Mouse (Mus musculus) kidney, postnatal 0 days (tissue): Measurements from ENCODE around the gene Stbd1. TPM values are rescaled to one million over a fixed set of nuclear protein-coding genes. Genes with fewer than 3 reads are reported as not detected.

ENCODE experiments used
- ATAC-seq: fragments of 200-750 bp; cut with Nextera tagmentation; replicated peaks from 2 replicates; pipeline ENCODE4 v1.8.0; 2017; ENCODE audit warnings: low read depth, moderate number of reproducible peaks, moderate TSS enrichment, moderate library complexity; ENCODE audit not compliant: low FRiP score
- DNase-seq: peaks from one replicate; pipeline ENCODE4 v3.0.0-alpha.2; 2016; ENCODE audit warnings: low spot score
- H3K27ac ChIP-seq: fragments of 300-500 bp; sonication (generic); 2 replicates; pipeline ENCODE4 v1.5.1; 2014; ENCODE audit warnings: mild to moderate bottlenecking
- H3K27me3 ChIP-seq: fragments of 300-500 bp; sonication (generic); 2 replicates; pipeline ENCODE4 v1.6.1; 2014; ENCODE audit warnings: low read length, mixed read lengths; ENCODE audit not compliant: insufficient read depth
- H3K36me3 ChIP-seq: fragments of 300-500 bp; sonication (generic); 2 replicates; pipeline ENCODE4 v1.6.1; 2014; ENCODE audit warnings: low read length, mixed read lengths; ENCODE audit not compliant: insufficient read depth
- H3K4me1 ChIP-seq: fragments of 300-500 bp; sonication (generic); replicated peaks from 2 replicates; pipeline ENCODE4 v1.6.1; 2014; ENCODE audit warnings: antibody characterized with exemption, low read length, mixed read lengths; ENCODE audit not compliant: insufficient read depth
- H3K4me2 ChIP-seq: fragments of 300-500 bp; sonication (generic); 2 replicates; pipeline ENCODE4 v1.6.1; 2014; ENCODE audit warnings: mild to moderate bottlenecking, low read length, moderate library complexity, mixed read lengths
- H3K4me3 ChIP-seq: fragments of 300-500 bp; sonication (generic); replicated peaks from 2 replicates; pipeline ENCODE4 v1.5.1; 2014; ENCODE audit warnings: low read depth, low read length
- H3K9ac ChIP-seq: fragments of 300-500 bp; sonication (generic); 2 replicates; pipeline ENCODE4 v1.6.1; 2014; ENCODE audit warnings: low read depth, low read length
- H3K9me3 ChIP-seq: fragments of 300-500 bp; sonication (generic); replicated peaks from 2 replicates; pipeline ENCODE4 v1.6.1; 2016; ENCODE audit warnings: low read length, inconsistent platforms, mixed read lengths
- CTCF ChIP-seq: IDR thresholded peaks from 2 replicates; pipeline ENCODE4 v1.5.1; 2016; ENCODE audit warnings: antibody characterized with exemption, low read depth, mild to moderate bottlenecking, moderate library complexity
- WGBS: fragments of 180-500 bp; shearing (Covaris S2); extraction: QIAGEN DNeasy Blood & Tissue Kit; methylation state at CpG from one replicate; pipeline ENCODE4 v1.1.7; 2014; 5-methylcytosine and 5-hydroxymethylcytosine counted together
- polyA plus RNA-seq: library from polyadenylated mRNA; unstranded; fragments of >200 nt; fragmentation: Nextera tagmentation; extraction: Ambion mirVana; gene quantifications from 2 replicates; pipeline ENCODE4 v1.2.1, GENCODE M21; 2015

The Stbd1 gene
- polyA plus RNA-seq, 1 experiment from 2014 or later = 27.8 TPM

- WGBS = 73% methylated on average over 10 of the region's 10 CpGs
- ATAC-seq (no peak), DNase-seq (no peak)
- Histone ChIP-seq H3K36me3 (no peaks in the 10 kb centered on the region), H3K27me3 (no peaks in the 10 kb centered on the region), H3K4me2 (no peak overlapping the region), H3K9ac (no peak overlapping the region), H3K9me3 (no peaks in the 10 kb centered on the region), H3K4me3 (no peak overlapping the region), H3K4me1 (no peaks in the 10 kb centered on the region), H3K27ac (no peak overlapping the region)
- no peak for TF ChIP-seq CTCF
These were observed 3.8 kb upstream of the Stbd1 start for GRCm38 (mm10) chr5:92599030-92599429.

GRCm38 (mm10) chr5:92604452-92605247 is 1.8 kb downstream of the Stbd1 start:
- Histone ChIP-seq H3K4me3 (no peak overlapping the region), H3K9me3 (no peaks in the 10 kb centered on the region), H3K36me3 (no peaks in the 10 kb centered on the region), H3K27ac (peak overlapping the region; percentile 36), H3K9ac (no peak overlapping the region), H3K4me1 (no peaks in the 10 kb centered on the region), H3K27me3 (no peaks in the 10 kb centered on the region), H3K4me2 (peak overlapping the region; percentile 97)
- 46% methylated on average over 10 of the region's 10 CpGs for WGBS
- ATAC-seq (no peak), DNase-seq (peak; percentile 77)
- TF ChIP-seq CTCF = no peak

DNA sequence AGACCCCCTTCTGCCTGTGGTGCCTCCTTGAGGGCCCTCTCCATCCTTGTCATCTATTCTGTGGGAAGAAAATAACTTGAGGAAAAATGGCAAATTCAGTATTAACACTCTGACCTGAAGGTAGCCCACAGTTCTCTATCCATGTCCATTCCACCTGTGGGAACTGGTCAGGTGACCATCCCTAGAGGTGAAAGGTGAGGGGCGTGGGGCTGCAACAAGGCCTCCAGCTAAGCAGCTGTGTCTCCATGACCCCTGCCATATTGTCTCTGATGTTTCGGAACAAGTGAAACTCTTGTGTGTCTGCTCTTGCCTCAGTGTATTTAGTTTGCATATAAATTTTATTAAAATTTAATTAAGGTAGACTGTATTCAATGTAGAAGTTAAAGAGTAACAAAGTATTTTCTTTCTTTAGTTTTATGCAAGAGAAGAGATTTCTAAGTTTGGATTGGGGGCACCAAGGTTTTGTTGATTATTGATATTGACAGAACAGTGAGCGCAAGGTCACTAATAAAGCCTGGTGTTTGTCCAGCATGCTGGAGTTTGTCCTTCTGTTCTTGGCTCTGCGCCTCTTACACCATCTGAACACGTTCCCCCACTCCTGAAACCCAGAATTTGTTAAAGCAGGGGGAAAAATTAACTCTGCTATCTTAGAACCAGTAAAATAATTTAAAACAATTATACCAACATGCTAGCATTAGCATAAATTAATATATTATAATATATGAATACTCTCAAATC is 4.8 kb downstream of the Stbd1 start:
- WGBS = 86% methylated on average over 5 of the region's 5 CpGs
- H3K4me2 ChIP-seq = no peak overlapping the region
- H3K4me1 ChIP-seq = no peaks in the 10 kb centered on the region
- H3K27me3 ChIP-seq = no peaks in the 10 kb centered on the region
- no peak overlapping the region for H3K27ac ChIP-seq
- H3K9me3 ChIP-seq = no peaks in the 10 kb centered on the region
- no peak for TF ChIP-seq CTCF
- DNase-seq (no peak), ATAC-seq (no peak)
- no peak overlapping the region for H3K4me3 ChIP-seq
- H3K9ac ChIP-seq = no peak overlapping the region
- no peaks in the 10 kb centered on the region for H3K36me3 ChIP-seq

DNA sequence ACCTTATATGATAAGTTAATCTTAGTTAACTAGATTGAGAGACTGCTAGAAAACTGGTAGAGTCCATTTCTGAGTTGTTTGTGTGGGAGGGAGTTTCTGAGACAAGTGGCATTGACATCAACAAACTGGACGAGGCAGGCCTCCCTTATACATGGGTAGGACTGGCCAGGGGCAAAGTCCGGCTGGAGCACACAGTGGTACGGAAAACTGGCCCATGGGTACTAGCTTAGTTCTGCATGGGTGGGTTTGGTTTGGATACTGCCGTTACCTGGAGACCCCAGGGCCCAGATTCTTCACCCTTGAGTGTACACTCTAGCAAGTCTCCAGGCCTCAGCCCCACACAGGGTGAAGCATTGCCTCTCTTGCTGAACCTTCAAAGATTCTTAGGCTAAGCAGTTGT is 9.9 kb downstream of the Stbd1 start:
- no peaks in the 10 kb centered on the region for H3K36me3 ChIP-seq
- no peak overlapping the region for H3K4me3 ChIP-seq
- no peaks in the 10 kb centered on the region for H3K4me1 ChIP-seq
- DNase-seq (no peak), ATAC-seq (peak; percentile 78; the same call in 1 of the 2 replicates)
- no peak overlapping the region for H3K9ac ChIP-seq
- 78% methylated on average over 4 of the region's 4 CpGs for WGBS
- TF ChIP-seq CTCF = no peak
- no peaks in the 10 kb centered on the region for H3K9me3 ChIP-seq
- H3K27me3 ChIP-seq = no peaks in the 10 kb centered on the region
- H3K27ac ChIP-seq = no peak overlapping the region
- no peak overlapping the region for H3K4me2 ChIP-seq

DNA sequence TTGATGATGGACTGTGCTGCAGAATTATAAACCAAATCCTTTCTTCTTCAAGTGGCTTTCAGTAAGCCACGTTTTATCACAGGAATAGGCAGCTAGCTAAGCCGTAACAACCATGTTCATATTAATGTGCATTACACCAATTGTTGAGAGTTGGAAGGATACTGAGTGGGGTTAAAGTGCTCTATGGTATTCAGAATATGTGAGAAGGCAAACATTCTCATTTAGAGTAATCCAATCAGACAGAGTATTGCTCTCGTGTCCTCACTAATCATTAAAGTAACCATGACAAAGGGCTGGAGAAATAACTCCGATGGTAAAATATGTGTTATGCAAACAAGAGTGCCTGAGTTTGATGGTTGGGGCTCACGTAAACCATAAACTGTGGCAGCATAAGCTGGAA is 19.0 kb downstream of the Stbd1 start:
- H3K4me2 ChIP-seq = no peak overlapping the region
- no peaks in the 10 kb centered on the region for H3K36me3 ChIP-seq
- ATAC-seq (no peak), DNase-seq (no peak)
- H3K4me1 ChIP-seq = no peaks in the 10 kb centered on the region
- H3K4me3 ChIP-seq = no peak overlapping the region
- 59% methylated on average over 5 of the region's 5 CpGs for WGBS
- no peak for TF ChIP-seq CTCF
- H3K9me3 ChIP-seq = no peaks in the 10 kb centered on the region
- no peak overlapping the region for H3K27ac ChIP-seq
- H3K27me3 ChIP-seq = no peaks in the 10 kb centered on the region
- no peak overlapping the region for H3K9ac ChIP-seq

GRCm38 (mm10) chr5:92627896-92628295 is 25.1 kb downstream of the Stbd1 start:
- DNase-seq = no peak
- Histone ChIP-seq H3K4me2 (no peak overlapping the region), H3K4me1 (no peaks in the 10 kb centered on the region), H3K9ac (no peak overlapping the region), H3K4me3 (no peak overlapping the region), H3K27ac (no peak overlapping the region), H3K27me3 (no peaks in the 10 kb centered on the region), H3K36me3 (no peaks in the 10 kb centered on the region), H3K9me3 (no peaks in the 10 kb centered on the region)
- TF ChIP-seq CTCF = no peak
- ATAC-seq = no peak
- 73% methylated on average over 7 of the region's 7 CpGs for WGBS
